Mouse (Mus musculus) colon, adult 2 months (tissue): ENCODE results near the gene Zbtb34. TPM values are rescaled to one million over a fixed set of nuclear protein-coding genes. Genes with fewer than 3 reads are reported as not detected.

Experiments
- polyA plus RNA-seq: library from polyadenylated mRNA; depleted of rRNA; stranded (reverse); fragments of >200 nt; gene quantifications from 2 replicates; pipeline ENCODE4 v1.2.3, GENCODE M21; 2012; rRNA removed

Gene Zbtb34
- polyA plus RNA-seq: 5.6 TPM in 2 replicates

DNA sequence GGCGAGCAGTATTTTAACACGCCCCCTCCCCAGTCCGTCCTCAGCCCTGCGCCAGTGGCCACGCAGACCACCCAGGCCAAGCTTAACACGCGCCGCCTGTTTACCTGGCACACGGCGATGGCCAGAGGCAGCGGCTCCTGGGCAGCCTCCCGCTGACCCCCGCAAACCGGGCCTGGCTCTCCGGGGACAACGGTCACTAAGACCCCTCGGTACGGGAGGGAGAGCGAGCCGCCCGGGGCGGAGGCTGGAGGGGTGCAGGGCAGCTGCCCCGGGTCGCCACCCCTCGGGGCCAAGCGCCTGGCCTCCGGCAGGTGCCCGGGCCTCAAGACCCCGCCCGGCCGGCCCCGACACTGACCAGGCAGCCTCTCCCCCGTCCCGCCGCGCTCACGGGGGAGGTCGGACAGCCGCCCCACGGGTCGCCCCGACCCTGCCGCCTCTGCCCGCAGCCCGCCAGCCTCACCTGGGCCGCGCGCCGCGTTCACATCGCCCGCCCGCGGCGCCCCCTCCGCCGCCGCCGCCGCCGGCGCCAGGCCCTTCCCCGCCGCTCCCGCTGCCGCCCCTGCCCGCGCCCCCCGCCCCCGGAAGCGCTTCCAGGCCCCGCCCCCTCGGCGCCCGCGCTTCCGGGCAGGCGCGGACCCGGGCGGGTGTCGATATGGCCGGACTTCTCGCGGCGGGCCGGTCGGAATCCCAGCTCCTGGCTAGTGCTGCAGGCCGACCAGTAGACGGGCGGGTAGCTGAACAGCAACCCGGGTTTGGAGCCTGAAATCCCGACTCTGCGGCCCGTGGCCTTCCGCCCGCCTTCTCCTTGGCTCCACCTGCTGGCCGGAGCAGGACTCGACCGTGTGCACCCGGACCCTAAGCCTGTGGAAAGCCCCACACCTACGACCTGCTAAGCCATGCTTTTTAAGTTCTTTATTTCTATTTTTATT lies at the start of gene Zbtb34:
Zbtb34 (minus strand) TSS at position 554 of the 929 bp plus-strand sequence.

DNA sequence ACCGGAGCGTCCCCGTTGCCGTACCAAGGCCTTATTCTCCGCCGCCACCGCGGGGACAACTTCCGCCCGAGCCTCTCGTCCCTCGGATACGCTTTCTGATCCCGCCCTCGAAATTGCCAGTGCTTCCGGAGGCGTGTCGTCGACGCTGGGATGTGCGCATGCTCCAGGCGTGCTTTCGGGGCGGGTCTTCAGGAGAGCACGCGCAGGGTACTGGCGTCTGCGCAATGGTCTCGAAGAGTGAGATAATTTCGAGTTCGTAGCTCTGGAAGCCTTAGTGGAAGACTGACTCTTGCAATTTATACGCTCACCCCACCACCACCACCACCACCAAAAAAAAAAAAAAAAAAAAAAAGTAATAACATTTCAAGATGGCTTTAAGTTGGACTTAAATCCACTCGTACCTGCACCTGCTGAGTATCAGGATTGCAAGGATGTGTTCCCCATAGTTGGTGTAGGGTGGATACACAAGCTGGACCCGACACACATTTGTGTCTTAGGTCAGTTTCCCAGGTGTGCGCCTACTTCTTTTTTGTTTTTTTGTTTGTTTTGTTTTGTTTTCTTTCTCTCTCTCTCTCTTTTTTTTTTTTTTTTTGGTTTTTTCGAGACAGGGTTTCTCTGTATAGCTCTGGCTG lies 37.5 kb upstream of the Zbtb34 start, which contains the start of gene Zbtb43:
Zbtb43 (minus strand) TSS at position 94 of the 632 bp plus-strand sequence.

DNA sequence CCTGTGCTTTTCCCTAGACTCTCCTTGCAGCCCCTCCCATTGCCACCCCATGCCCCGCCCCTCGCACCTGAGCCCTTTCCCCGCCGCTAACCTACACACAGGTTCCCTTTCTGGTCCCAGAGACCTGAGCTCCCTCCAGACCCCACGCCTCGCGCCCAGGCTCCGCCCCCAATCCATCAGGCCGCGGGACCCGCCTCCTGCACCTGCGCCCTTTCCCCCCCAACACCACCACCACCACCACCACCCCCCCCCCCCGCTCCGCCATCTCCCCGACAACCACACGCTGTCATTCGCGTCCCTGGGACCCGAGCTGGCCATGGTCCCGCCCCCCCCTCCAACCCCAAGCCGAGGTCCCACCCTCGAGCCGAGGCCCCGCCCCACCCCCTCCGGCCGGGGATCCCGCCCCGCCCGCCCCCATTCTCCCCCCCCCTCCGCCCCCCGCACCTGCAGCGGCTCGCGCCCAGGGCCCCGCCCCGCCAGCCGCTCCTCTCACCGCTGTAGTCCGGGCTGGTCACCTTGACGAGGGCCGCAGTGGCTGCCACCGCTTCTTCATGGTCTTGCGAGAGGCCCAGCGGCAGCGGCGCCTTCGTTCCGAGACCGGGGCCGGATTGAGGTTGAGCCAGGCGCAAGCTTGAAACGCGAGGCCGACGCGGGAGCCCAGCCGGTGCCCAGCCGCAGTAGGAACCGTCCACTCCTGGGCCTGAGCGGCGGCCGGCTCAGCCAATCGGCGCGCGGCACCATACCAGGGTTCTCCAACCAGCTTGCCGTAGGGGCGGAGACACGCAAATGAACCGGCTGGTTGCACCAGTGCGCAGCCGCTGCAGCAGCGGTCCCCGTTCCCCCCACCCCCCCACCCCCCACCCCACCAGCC lies 60.1 kb downstream of the Zbtb34 start, which contains the start of gene Ralgps1:
Ralgps1 (minus strand) TSS at position 710 of the 871 bp plus-strand sequence.

Other genes starting within 250 kb of the Zbtb34 start
- gene Angptl2, start 215.3 kb downstream of the Zbtb34 start, polyA plus RNA-seq: 60.3 and 66.1 TPM in 2 replicates
- gene Ralgps1, start 59.8 kb downstream of the Zbtb34 start, polyA plus RNA-seq: 5.7 and 6.4 TPM in 2 replicates
- 8.4 and 10.1 TPM in 2 replicates for gene Zbtb43, start 37.2 kb upstream of the Zbtb34 start, polyA plus RNA-seq
- gene Lmx1b, start 209.2 kb upstream of the Zbtb34 start, polyA plus RNA-seq: 0.27 and 0.34 TPM in 2 replicates